Mouse (Mus musculus) forebrain, postnatal 0 days (tissue): Measurements from ENCODE around the gene Pde1c. TPM values are rescaled to one million over a fixed set of nuclear protein-coding genes. Genes with fewer than 3 reads are reported as not detected.
A peak's percentile ranks its signal among the peaks of the same experiment; 100 is the strongest.

Experiments
- ATAC-seq: fragments of 200-750 bp; cut with Nextera tagmentation; 2 replicates; pipeline ENCODE4 v1.8.0; 2017; ENCODE audit warnings: mild to moderate bottlenecking, moderate library complexity
- DNase-seq: peaks from one replicate; pipeline ENCODE4 v3.0.0-alpha.2; 2015
- H3K27ac ChIP-seq: fragments of 300-500 bp; sonication (generic); 2 replicates; pipeline ENCODE4 v1.5.1; 2014; ENCODE audit warnings: low read depth, mild to moderate bottlenecking, antibody characterized with exemption, low read length, moderate library complexity, mixed read lengths
- H3K27me3 ChIP-seq: fragments of 300-500 bp; sonication (generic); 2 replicates; pipeline ENCODE4 v1.6.1; 2014; ENCODE audit warnings: mild to moderate bottlenecking, low read length, mixed read lengths; ENCODE audit not compliant: insufficient read depth
- H3K36me3 ChIP-seq: fragments of 300-500 bp; sonication (generic); 2 replicates; pipeline ENCODE4 v1.6.1; 2014; ENCODE audit warnings: mild to moderate bottlenecking, moderate library complexity; ENCODE audit not compliant: insufficient read depth
- H3K4me1 ChIP-seq: fragments of 300-500 bp; sonication (generic); 2 replicates; pipeline ENCODE4 v1.6.1; 2014; ENCODE audit warnings: antibody characterized with exemption; ENCODE audit not compliant: insufficient read depth
- H3K4me2 ChIP-seq: fragments of 300-500 bp; sonication (generic); 2 replicates; pipeline ENCODE4 v1.6.1; 2014; ENCODE audit warnings: low read depth, mild to moderate bottlenecking, moderate library complexity
- H3K4me3 ChIP-seq: fragments of 300-500 bp; sonication (generic); 2 replicates; pipeline ENCODE4 v1.5.1; 2014; ENCODE audit warnings: low read depth, low read length, mixed read lengths
- H3K9ac ChIP-seq: fragments of 300-500 bp; sonication (generic); 2 replicates; pipeline ENCODE4 v1.6.1; 2014; ENCODE audit warnings: mild to moderate bottlenecking
- H3K9me3 ChIP-seq: fragments of 300-500 bp; sonication (generic); 2 replicates; pipeline ENCODE4 v1.6.1; 2016; ENCODE audit warnings: low read length
- CTCF ChIP-seq: sonication (generic); IDR thresholded peaks from 2 replicates; pipeline ENCODE4 v1.5.1; 2016; ENCODE audit warnings: antibody characterized with exemption, control low read depth, low read depth
- WGBS: fragments of 180-500 bp; shearing (Covaris S2); extraction: QIAGEN DNeasy Blood & Tissue Kit; methylation state at CpG from one replicate; pipeline ENCODE4 v1.1.7; 2014; 5-methylcytosine and 5-hydroxymethylcytosine counted together
- microRNA-seq, 2 experiments: library from miRNA; unstranded; fragments of <30 nt; microRNA quantifications; one replicate each; pipeline ENCODE4; 2016
- polyA plus RNA-seq: library from polyadenylated mRNA; unstranded; fragments of >200 nt; fragmentation: Nextera tagmentation; extraction: Ambion mirVana; gene quantifications from 2 replicates; pipeline ENCODE4 v1.2.1, GENCODE M21; 2015
- total RNA-seq: library from RNA; depleted of rRNA; stranded (reverse); fragments of >200 nt; gene quantifications from 2 replicates; pipeline ENCODE4 v1.2.3, GENCODE M21; 2014; rRNA removed

Gene Pde1c
- total and polyA plus RNA-seq, 2 experiments from 2014 or later = 5.7 to 15.5 TPM

- Histone ChIP-seq H3K9ac (no peak overlapping the region), H3K4me2 (no peak overlapping the region), H3K4me3 (no peak overlapping the region), H3K27ac (no peak overlapping the region; the same call in 1 of the 2 replicates), H3K9me3 (no peaks in the 10 kb centered on the region), H3K4me1 (0 out of 2 replicates have a peak, but pooled peaks cover 3% of the 10 kb centered on the region), H3K27me3 (no peaks in the 10 kb centered on the region), H3K36me3 (no peaks in the 10 kb centered on the region)
- DNase-seq (peak; percentile 68), ATAC-seq (peak; percentile 30; the same call in 1 of the 2 replicates)
- WGBS = 52% methylated on average over 5 of the region's 5 CpGs
- TF ChIP-seq CTCF = no peak
Measured at GRCm38 (mm10) chr6:56027966-56028365, 540.9 kb downstream of the Pde1c start.

- no peak for TF ChIP-seq CTCF
- DNase-seq = peak; percentile 62
Measured at GRCm38 (mm10) chr6:56027318-56027717, 541.6 kb downstream of the Pde1c start.

GRCm38 (mm10) chr6:56025533-56025932 lies 543.4 kb downstream of the Pde1c start:
- Histone ChIP-seq H3K4me1 (0 out of 2 replicates have a peak, but pooled peaks cover 3% of the 10 kb centered on the region), H3K4me2 (no peak overlapping the region), H3K27me3 (no peaks in the 10 kb centered on the region), H3K9me3 (no peaks in the 10 kb centered on the region), H3K27ac (no peak overlapping the region), H3K4me3 (no peak overlapping the region), H3K36me3 (no peaks in the 10 kb centered on the region), H3K9ac (no peak overlapping the region)
- 73% methylated on average over 2 of the region's 2 CpGs for WGBS
- DNase-seq (no peak), ATAC-seq (no peak)
- peak; percentile 46 for TF ChIP-seq CTCF

More at GRCm38 (mm10) chr6:56027318-56027717, 541.6 kb downstream of the Pde1c start:
- no peaks in the 10 kb centered on the region for H3K36me3 ChIP-seq
- 0 out of 2 replicates have a peak, but pooled peaks cover 3% of the 10 kb centered on the region for H3K4me1 ChIP-seq
- peak; percentile 80 for ATAC-seq
- no peak overlapping the region for H3K27ac ChIP-seq
- H3K4me2 ChIP-seq = no peak overlapping the region
- H3K27me3 ChIP-seq = no peaks in the 10 kb centered on the region
- H3K9me3 ChIP-seq = no peaks in the 10 kb centered on the region
- no peak overlapping the region for H3K9ac ChIP-seq
- H3K4me3 ChIP-seq = no peak overlapping the region
- WGBS = 26% methylated on average over 6 of the region's 6 CpGs

Small RNA genes lying within 50 kb of the gene (microRNA-seq; reads per million reads assigned to microRNA genes)
- 0 reads per million in 2 experiments for gene Gm44413

Other genes with a start within 250 kb of the Pde1c start
- 67.2 and 68.4 TPM in 2 replicates for gene Lsm5, start 135.6 kb upstream of the Pde1c start, total RNA-seq
- 91.7 and 129 TPM in 2 replicates for gene Lsm5, start 135.6 kb upstream of the Pde1c start, polyA plus RNA-seq
- 59.7 and 66.1 TPM in 2 replicates for gene Avl9, start 145.8 kb upstream of the Pde1c start, total RNA-seq
- 12.3 and 19.9 TPM in 2 replicates for gene Avl9, start 145.8 kb upstream of the Pde1c start, polyA plus RNA-seq
- 49.1 and 57.1 TPM in 2 replicates for gene Kbtbd2, start 228.7 kb upstream of the Pde1c start, total RNA-seq
- 14.5 and 18.7 TPM in 2 replicates for gene Kbtbd2, start 228.7 kb upstream of the Pde1c start, polyA plus RNA-seq